Comparison of ENCODE assay signal across 1 mouse cellular context in the genomic region with DNA sequence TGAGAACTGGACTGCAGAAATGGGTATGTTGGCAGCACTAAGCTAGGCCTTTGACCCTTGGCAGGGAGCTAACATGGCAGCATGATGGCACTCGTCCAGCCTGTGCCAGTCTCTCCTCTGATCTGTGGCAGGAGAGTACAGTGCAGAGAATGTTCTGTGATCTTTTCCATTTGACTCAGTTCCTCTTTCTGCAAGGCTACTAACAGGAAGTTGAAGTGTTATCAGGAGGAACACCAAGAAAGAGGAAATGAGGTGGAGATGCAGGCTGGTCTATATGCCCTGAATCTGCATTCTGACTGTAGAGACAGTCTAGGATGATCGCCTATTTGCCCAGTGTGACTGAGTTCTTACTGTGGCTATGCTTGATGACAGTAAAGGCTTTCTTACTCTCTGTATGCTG.
A peak's percentile ranks its signal among the peaks of the same experiment; 100 is the strongest.
TF ChIP-seq lines count a peak whose summit lies in the region.

No protein-coding gene starts in this region.

TF ChIP-seq in MEL, 35 proteins besides CTCF, POLR2A, EP300 and RAD21 (continued from another document):
- no peak for TF ChIP-seq POLR2AphosphoS2 (IDR thresholded peaks at IDR 0.05; ENCODE audit: low read length)
- no peak for TF ChIP-seq UBTF (IDR thresholded peaks at IDR 0.05; ENCODE audit: borderline replicate concordance, insufficient read depth, low read depth, low read length)
- no peak for TF ChIP-seq MXI1 (IDR thresholded peaks at IDR 0.05; ENCODE audit: low read depth, low read length)
- no peak for TF ChIP-seq SMC3 (IDR thresholded peaks at IDR 0.05; ENCODE audit: low read depth, low read length)
- no peak for TF ChIP-seq NELFE (IDR thresholded peaks at IDR 0.05; ENCODE audit: low read depth, low read length)
- TF ChIP-seq TAL1 (IDR thresholded peaks at IDR 0.05; ENCODE audit: low read length), result peak; percentile 69
- peak; percentile 89 for TF ChIP-seq TBP (IDR thresholded peaks at IDR 0.05; ENCODE audit: low read depth, low read length)
- TF ChIP-seq GABPA (IDR thresholded peaks at IDR 0.05; ENCODE audit: low read depth, low read length), result no peak
- peak; percentile 94 for TF ChIP-seq ETS1 (IDR thresholded peaks at IDR 0.05; ENCODE audit: low read depth, low read length)
